Mouse (Mus musculus) forebrain, embryonic 11.5 days (tissue): ENCODE measurements around the gene Hs6st1. TPM values are rescaled to one million over a fixed set of nuclear protein-coding genes. Genes with fewer than 3 reads are reported as not detected.

Source experiments
- ATAC-seq: fragments of 200-750 bp; cut with Nextera tagmentation; replicated peaks from 2 replicates; pipeline ENCODE4 v1.8.0; 2017; ENCODE audit warnings: moderate TSS enrichment; ENCODE audit not compliant: low FRiP score
- DNase-seq: peaks from one replicate; pipeline ENCODE4 v3.0.0-alpha.2; 2017; ENCODE audit warnings: low spot score
- H3K27ac ChIP-seq: fragments of 300-500 bp; sonication (generic); 2 replicates; pipeline ENCODE4 v1.5.1; 2014; ENCODE audit warnings: low read depth, low read length
- H3K27me3 ChIP-seq: fragments of 300-500 bp; sonication (generic); 2 replicates; pipeline ENCODE4 v1.6.1; 2014; ENCODE audit warnings: mild to moderate bottlenecking, low read length, mixed read lengths; ENCODE audit not compliant: control insufficient read depth, insufficient read depth
- H3K36me3 ChIP-seq: fragments of 300-500 bp; sonication (generic); 2 replicates; pipeline ENCODE4 v1.6.1; 2014; ENCODE audit warnings: mild to moderate bottlenecking, low read length, moderate library complexity, mixed read lengths; ENCODE audit not compliant: control insufficient read depth, insufficient read depth
- H3K4me1 ChIP-seq: fragments of 300-500 bp; sonication (generic); replicated peaks from 2 replicates; pipeline ENCODE4 v1.6.1; 2014; ENCODE audit warnings: low read length, mixed read lengths; ENCODE audit not compliant: control insufficient read depth, insufficient read depth
- H3K4me2 ChIP-seq: fragments of 300-500 bp; sonication (generic); 2 replicates; pipeline ENCODE4 v1.6.1; 2014; ENCODE audit warnings: low read depth, mild to moderate bottlenecking, low read length, moderate library complexity, mixed read lengths; ENCODE audit not compliant: severe bottlenecking
- H3K4me3 ChIP-seq: fragments of 300-500 bp; sonication (generic); 2 replicates; pipeline ENCODE4 v1.5.1; 2014; ENCODE audit warnings: low read depth, low read length
- H3K9ac ChIP-seq: fragments of 300-500 bp; sonication (generic); 2 replicates; pipeline ENCODE4 v1.6.1; 2014; ENCODE audit warnings: low read length
- H3K9me3 ChIP-seq: fragments of 300-500 bp; sonication (generic); 2 replicates; pipeline ENCODE4 v1.6.1; 2016; ENCODE audit warnings: low read length, mixed read lengths; ENCODE audit not compliant: control insufficient read depth
- WGBS: fragments of 180-500 bp; shearing (Covaris S2); extraction: QIAGEN DNeasy Blood & Tissue Kit; methylation state at CpG from one replicate; pipeline ENCODE4 v1.1.7; 2014; 5-methylcytosine and 5-hydroxymethylcytosine counted together
- polyA plus RNA-seq: library from polyadenylated mRNA; unstranded; fragments of >200 nt; fragmentation: Nextera tagmentation; extraction: Ambion mirVana; gene quantifications from 2 replicates; pipeline ENCODE4 v1.2.1, GENCODE M21; 2014

Gene Hs6st1
- polyA plus RNA-seq, 1 experiment from 2014 or later = 14.9 TPM

DNA sequence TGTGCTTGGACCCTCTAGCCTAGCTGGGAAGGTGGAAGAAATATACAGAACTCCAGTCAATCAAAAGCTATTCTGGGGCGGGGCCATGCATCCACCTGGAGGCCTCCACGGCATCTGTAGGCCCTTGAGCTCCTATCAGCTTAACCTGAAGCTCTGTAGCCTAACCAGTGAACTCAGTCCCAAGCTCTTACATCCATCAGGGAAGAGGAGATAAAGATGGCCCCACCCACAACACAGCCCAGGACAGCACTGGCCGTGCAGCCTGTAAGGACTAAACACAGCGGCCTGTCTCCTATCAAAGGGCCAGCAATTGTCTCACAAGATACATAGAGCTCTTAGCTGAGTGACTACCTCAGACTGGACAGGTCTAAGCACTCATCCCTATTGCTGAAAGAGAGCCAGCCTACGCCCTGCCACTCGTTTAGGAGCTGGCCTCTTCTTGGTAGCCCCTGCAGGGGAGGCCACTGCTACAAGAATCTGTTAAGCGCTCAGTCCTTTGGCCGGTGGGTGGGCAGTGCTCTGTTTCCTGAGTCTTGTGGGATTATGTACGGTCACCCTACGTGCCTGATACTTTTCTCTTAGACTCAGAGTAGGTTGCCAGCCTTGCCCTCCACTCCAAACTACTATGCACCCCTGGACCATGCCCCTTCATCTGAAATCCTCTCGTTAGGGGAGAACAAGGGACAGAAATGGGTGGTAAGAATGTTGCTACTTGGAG, 6.0 kb upstream of the Hs6st1 start:
- no peaks in the 10 kb centered on the region for H3K36me3 ChIP-seq
- ATAC-seq (no peak), DNase-seq (peak; percentile 48)
- no peak overlapping the region for H3K27ac ChIP-seq
- H3K4me3 ChIP-seq = no peak overlapping the region
- WGBS = 74% methylated on average over 11 of the region's 11 CpGs
- peaks cover 33% of the 10 kb centered on the region for H3K4me1 ChIP-seq
- no peak overlapping the region for H3K4me2 ChIP-seq
- H3K9me3 ChIP-seq = no peaks in the 10 kb centered on the region
- H3K27me3 ChIP-seq = peaks cover 4% of the 10 kb centered on the region; the same call in 1 of the 2 replicates
- no peak overlapping the region for H3K9ac ChIP-seq

DNA sequence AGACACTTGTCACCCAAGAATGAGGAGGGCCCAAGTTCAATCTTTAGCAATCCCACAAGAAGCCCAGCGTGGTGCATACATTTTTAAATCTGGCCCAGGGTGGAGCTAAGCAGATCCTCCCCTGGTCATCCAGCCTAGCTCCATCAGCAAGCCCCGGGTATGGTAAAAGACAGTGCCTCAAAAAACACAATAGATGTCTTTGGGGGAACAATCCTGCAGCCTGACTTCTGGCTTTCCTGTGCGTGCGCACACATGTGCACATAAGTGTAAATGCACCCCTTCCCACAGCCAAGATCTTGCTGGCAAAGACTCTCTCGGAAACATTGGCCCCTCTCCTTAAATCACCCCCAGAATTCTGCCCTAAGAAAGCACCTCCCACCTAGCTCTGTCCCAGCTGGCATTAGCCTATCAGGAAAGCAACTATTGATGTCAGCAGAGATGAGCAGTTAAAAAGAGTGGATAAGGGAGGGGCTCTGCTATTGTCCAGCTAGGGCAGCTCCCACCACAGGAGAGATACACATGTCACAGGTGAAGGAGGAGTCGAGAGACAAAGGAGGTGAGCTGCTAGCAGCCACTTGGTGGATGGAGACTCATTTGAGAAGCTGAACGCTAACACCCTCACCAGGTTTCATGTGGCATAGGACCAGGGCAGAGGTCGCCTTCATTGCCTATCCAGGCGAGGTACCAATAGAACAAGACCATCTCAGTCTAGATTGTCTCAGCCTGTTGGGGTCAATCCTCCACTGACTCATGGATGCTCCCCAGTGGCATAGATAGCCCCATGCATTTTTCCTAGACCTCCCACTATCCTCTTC, 5.2 kb upstream of the Hs6st1 start:
- no peaks in the 10 kb centered on the region for H3K9me3 ChIP-seq
- no peaks in the 10 kb centered on the region for H3K36me3 ChIP-seq
- H3K9ac ChIP-seq = no peak overlapping the region
- no peak for ATAC-seq
- H3K4me3 ChIP-seq = no peak overlapping the region
- 72% methylated on average over 9 of the region's 9 CpGs for WGBS
- H3K4me1 ChIP-seq = peaks cover 34% of the 10 kb centered on the region
- H3K4me2 ChIP-seq = no peak overlapping the region
- H3K27me3 ChIP-seq = peaks cover 4% of the 10 kb centered on the region; the same call in 1 of the 2 replicates
- no peak overlapping the region for H3K27ac ChIP-seq
- peak; percentile 37 for DNase-seq

DNA sequence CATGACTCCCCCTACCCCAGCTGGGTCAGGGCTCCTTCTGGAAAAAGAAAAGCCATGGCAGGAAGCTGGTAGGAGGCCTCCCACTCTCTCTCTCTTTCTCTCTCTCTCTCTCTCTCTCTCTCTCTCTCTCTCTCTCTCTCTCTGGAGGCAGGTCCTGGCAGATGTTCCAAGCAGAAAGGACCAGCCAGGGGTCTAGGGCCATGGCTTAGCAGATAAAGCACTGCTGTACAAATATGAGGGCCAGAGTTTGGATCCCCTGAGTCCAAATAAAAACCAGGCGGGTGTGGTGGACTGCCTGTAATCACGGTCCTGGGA, 4.6 kb upstream of the Hs6st1 start:
- DNase-seq (peak; percentile 30), ATAC-seq (no peak)
- Histone ChIP-seq H3K4me3 (no peak overlapping the region), H3K4me1 (peaks cover 34% of the 10 kb centered on the region), H3K9ac (no peak overlapping the region), H3K36me3 (no peaks in the 10 kb centered on the region), H3K27me3 (peaks cover 4% of the 10 kb centered on the region; the same call in 1 of the 2 replicates), H3K4me2 (no peak overlapping the region), H3K27ac (no peak overlapping the region), H3K9me3 (no peaks in the 10 kb centered on the region)
- WGBS = 65% methylated on average over 2 of the region's 2 CpGs

DNA sequence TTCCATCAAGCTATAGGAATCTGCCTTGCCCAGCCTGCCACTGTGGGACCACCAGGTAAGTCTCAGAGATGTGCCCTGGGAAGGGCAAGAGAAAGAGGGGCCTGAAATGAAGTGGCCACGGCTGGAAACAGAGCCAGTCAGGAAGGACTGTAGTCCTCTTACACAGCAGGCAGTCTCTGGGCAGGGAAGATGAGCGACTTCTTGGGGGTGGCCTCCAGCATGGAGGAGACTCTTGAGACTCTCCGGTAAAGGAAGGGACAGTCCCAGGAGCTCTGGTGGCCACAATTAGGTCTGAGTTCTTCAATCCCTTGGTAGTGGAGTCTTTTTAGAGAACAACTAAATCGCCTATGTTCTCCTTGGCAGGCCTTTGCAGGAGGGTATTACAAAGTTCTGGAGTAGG, 4.0 kb upstream of the Hs6st1 start:
- ATAC-seq = no peak
- no peak overlapping the region for H3K4me3 ChIP-seq
- H3K9me3 ChIP-seq = no peaks in the 10 kb centered on the region
- WGBS = 27% methylated on average over 4 of the region's 4 CpGs
- H3K27me3 ChIP-seq = peaks cover 4% of the 10 kb centered on the region; the same call in 1 of the 2 replicates
- H3K9ac ChIP-seq = peak overlapping the region; percentile 49; the same call in 1 of the 2 replicates
- peak overlapping the region; percentile 44; the same call in 1 of the 2 replicates for H3K4me2 ChIP-seq
- H3K27ac ChIP-seq = no peak overlapping the region
- H3K36me3 ChIP-seq = no peaks in the 10 kb centered on the region
- peak; percentile 48 for DNase-seq
- peaks cover 34% of the 10 kb centered on the region for H3K4me1 ChIP-seq

DNA sequence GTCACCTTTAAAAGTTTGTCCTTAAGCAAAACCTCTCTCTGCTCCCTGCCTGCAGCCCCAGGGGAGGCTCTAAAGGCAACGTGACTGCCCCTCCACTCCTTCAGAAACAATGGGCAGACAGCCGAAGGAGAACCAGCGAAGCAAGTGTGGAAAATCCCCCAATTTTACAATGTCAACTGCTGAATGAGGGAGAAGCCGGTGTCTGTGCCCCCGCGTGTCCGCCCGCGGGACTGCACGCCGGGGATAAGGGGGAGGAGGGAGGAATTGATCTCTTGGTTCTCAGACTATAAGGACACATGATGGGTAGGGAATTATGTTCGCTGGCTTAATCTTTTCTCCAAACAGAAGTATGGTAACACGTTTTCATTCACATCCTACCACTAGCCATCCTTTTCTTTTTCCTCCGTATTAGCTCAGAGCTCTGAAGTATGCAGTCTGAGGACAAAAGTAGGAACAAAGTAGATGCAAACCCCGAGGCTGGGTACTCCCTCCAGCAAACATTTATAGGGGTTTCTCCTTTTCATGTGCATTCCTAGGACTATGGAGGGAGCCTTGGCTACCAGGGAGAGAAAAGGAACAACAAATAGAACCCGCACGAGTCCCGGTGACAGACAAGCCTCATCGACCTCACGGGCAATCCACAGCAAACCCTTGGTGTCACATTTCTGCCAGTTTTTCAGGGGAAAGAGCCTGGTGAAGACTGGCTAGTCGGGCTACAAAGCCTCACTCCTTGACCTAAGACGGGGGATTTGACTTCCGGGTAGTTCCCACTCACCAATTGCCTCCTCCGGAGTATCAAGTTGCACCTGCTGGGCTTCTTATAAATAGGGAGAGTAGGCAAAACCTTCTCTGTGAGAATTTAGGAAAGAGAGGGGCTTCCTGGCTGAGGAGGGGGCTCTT, 3.1 kb upstream of the Hs6st1 start:
- H3K4me2 ChIP-seq = peak overlapping the region; percentile 44
- peak; percentile 94 for DNase-seq
- 0 out of 2 replicates have a peak overlapping the region, but pooled peaks have one; percentile 37 for H3K27ac ChIP-seq
- ATAC-seq = peak; percentile 65
- H3K9me3 ChIP-seq = no peaks in the 10 kb centered on the region
- H3K36me3 ChIP-seq = no peaks in the 10 kb centered on the region
- peak overlapping the region; percentile 10; the same call in 1 of the 2 replicates for H3K4me3 ChIP-seq
- peaks cover 33% of the 10 kb centered on the region; the same call in 1 of the 2 replicates for H3K4me1 ChIP-seq
- peak overlapping the region; percentile 49 for H3K9ac ChIP-seq
- H3K27me3 ChIP-seq = 0 out of 2 replicates have a peak, but pooled peaks cover 4% of the 10 kb centered on the region
- WGBS = 1% methylated on average over 24 of the region's 24 CpGs

DNA sequence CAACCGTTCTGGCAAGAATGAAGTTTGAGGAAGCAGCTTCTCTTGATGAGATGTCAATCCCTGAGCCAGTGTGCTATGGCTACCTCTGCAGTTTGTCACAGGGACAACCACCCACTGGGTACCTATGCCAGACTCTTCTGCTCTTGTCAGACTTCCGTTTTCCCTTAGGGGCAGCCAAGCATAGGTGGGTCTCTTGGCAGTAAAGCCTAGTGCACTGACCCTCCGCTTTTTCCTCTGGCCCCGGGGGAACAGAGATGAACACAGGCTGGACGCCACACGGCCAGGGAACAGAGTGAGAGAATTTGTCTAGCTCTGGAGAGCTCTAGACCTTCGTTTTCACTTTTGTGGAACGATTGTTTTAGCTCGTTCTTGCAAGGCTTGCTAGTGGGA, 2.4 kb upstream of the Hs6st1 start:
- WGBS = 61% methylated on average over 9 of the region's 9 CpGs
- peak overlapping the region; percentile 44; the same call in 1 of the 2 replicates for H3K4me2 ChIP-seq
- ATAC-seq = no peak
- 0 out of 2 replicates have a peak, but pooled peaks cover 4% of the 10 kb centered on the region for H3K27me3 ChIP-seq
- peaks cover 32% of the 10 kb centered on the region for H3K4me1 ChIP-seq
- DNase-seq = peak; percentile 48
- H3K36me3 ChIP-seq = no peaks in the 10 kb centered on the region
- no peaks in the 10 kb centered on the region for H3K9me3 ChIP-seq
- no peak overlapping the region for H3K4me3 ChIP-seq
- H3K9ac ChIP-seq = peak overlapping the region; percentile 35; the same call in 1 of the 2 replicates
- no peak overlapping the region for H3K27ac ChIP-seq

DNA sequence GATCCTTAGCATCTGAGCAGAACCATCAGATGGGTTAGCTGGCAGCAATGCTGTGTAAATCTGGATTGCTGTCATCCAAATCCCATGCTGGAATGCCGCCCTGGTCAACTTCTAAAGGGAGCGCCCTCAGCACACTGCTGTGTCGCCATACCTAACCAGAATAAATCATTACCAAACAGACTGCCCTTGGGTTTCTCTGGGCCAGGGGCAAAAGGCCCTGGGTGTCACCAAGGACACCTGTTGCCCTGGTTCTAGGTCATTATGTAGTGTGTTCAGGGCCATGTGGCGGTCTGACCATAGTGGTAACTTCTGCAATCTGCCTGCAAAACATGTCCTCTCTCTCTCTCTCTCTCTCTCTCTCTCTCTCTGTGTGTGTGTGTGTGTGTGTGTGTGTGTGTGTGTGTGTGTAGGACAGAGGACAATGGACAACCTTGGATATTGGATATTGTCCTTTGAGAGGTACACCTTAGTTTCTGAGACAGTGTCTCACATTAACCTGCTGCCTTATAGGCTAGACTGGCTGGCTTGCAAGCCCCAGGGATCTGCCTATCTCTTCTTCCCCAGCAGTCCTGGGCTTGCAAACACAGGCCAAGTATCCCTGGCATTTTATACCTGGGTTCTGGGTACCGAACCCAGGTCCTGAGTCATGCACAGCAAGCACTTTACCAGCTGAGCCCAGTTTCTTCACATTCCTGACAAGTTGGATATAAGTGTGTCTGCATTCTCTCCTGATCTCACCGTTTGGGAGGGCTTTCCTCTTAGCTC, 1.8 kb upstream of the Hs6st1 start:
- Histone ChIP-seq H3K27ac (no peak overlapping the region), H3K4me1 (peaks cover 30% of the 10 kb centered on the region), H3K4me3 (no peak overlapping the region), H3K4me2 (no peak overlapping the region), H3K36me3 (no peaks in the 10 kb centered on the region), H3K9me3 (no peaks in the 10 kb centered on the region), H3K27me3 (0 out of 2 replicates have a peak, but pooled peaks cover 4% of the 10 kb centered on the region), H3K9ac (no peak overlapping the region)
- ATAC-seq (no peak), DNase-seq (peak; percentile 47)
- WGBS = 86% methylated on average over 6 of the region's 6 CpGs
